Mouse (Mus musculus): ENCODE measurements around the gene Mroh7.
"Not testable (repeated sequence)": the region's sequence is repeated elsewhere in the genome, so short reads cannot be mapped to it uniquely, and the experiment has no call there.

Mroh7 gene

GRCm38 (mm10) chr4:106730814-106731213 is at the start of gene Mroh7:
TSS of gene Mroh7 (minus strand) at chr4:106730925.
- DNase-seq = no peak

GRCm38 (mm10) chr4:106780045-106780444 is 49.3 kb upstream of the Mroh7 start:
- no peak for DNase-seq

DNA sequence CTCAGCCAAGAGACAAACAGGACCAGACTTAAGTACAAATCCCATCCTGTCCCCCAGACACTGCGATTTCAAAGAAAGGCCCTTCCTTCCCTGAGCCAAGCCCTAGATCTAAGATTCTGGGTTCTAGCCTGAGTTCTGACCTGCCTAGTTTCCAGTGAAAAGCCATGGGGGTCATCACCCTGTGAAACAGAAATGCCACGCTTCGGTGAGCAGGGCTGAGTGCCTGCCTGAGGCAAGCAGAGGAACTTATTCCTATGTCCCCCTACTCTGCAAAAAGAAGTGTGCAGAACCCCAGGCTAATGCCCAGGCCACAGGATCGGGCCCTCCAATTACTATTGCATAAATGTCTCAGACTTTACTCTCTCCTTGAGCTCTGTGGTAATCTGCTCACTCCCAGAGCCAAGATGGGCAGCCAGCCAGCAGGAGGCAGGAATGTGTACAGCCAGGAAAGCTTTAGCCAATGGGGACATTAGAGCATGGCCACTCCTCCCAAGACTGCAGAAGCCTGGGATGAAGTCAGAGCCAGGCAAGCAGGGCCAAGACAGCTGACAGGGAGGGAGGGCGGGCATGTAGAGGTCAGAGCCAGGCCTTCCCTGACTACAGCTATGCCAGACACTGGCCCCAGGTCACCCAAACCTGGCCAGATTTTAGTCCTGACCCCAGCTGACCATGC is 47.5 kb upstream of the Mroh7 start:
- peak; percentile 94 to 97 for DNase-seq

GRCm38 (mm10) chr4:106776998-106777397 is 46.3 kb upstream of the Mroh7 start:
- DNase-seq = no peak

- DNase-seq = not testable (repeated sequence)
Observed at GRCm38 (mm10) chr4:106775767-106776166, 45.0 kb upstream of the Mroh7 start.

- no peak for DNase-seq
Observed at GRCm38 (mm10) chr4:106772558-106772957, 41.8 kb upstream of the Mroh7 start.

GRCm38 (mm10) chr4:106769306-106769705 is 38.6 kb upstream of the Mroh7 start:
- DNase-seq = no peak

DNA sequence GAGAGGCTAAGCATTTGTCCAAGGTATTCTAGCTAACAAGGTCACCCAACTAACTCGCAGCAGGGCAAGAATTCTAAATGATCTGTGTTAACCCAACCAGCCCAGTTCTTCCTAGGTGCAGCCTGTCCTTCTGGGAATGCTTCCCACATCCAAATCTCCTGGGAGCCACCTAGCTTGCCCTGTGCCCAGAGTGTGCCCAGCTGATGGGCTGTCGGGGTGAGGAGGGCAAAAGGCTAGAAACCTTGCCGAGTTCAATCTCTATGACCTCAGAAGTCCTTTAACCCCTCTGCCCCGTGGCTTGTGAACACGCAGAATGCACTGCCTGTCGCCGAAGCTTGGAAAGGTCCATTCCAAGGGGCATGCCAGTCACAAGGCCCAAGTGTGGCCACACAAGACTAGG is 33.4 kb upstream of the Mroh7 start:
- no peak for DNase-seq

GRCm38 (mm10) chr4:106751726-106752125 is 21.0 kb upstream of the Mroh7 start:
- no peak for DNase-seq

DNA sequence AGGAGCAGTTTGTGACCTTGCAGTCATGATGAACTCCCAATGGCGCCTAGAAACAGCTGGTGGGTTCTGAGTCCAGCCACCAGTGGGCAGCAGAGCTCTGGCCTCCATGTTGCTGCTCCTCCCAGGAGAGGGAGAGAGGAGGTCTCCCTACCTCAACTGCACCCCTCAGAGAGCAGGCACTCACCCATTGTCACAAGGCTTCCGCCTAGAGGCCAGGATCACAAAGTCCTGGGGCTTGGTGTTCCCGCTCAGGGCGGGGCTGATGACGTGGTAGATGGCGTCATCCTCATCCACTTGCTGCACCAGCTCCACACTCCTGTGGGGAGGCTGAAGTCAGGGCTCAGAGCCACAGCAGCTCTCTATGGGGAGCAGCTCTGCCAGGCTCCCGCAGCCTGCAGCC is 19.0 kb upstream of the Mroh7 start:
- peak; percentile 77 to 82 for DNase-seq

- no peak for DNase-seq
Observed at GRCm38 (mm10) chr4:106747001-106747580, 16.4 kb upstream of the Mroh7 start.

DNA sequence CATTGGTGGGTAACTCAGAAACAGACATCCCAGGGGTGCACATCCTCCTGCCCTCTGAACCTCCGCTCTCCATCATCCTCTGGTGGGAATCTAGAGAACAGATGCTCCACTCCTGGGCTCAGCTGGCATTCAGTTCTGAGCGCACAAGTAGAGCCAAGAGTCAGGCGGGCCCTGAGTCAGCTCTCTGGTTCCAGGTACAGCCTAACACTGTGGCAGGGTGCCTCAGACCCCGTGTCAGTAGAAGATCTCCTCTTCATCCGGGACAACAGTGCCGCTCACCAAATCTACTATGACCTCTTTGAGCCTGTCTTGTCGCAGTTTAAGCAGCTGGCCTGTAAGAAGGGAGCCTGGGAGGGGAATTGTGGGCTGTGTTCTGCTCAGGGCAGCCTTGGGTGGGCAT is 15.1 kb upstream of the Mroh7 start:
- no peak for DNase-seq

GRCm38 (mm10) chr4:106737904-106738303 is 7.2 kb upstream of the Mroh7 start:
- DNase-seq = no peak

DNA sequence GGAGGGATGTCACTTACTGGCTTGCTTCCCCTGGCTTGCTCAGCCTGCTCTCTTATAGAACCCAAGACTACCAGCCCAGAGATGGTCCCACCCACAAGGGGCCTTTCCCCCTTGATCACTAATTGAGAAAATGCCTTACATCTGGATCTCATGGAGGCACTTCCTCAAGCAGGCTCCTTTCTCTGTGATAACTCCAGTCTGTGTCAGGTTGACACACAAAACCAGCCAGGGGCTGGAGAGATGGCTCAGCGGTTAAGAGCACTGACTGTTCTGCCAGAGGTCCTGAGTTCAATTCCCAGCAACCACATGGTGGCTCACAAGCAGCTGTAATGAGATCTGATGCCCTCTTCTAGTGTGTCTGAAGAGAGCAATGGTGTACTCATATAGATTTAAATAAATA is 6.2 kb upstream of the Mroh7 start:
- DNase-seq = not testable (repeated sequence)

DNA sequence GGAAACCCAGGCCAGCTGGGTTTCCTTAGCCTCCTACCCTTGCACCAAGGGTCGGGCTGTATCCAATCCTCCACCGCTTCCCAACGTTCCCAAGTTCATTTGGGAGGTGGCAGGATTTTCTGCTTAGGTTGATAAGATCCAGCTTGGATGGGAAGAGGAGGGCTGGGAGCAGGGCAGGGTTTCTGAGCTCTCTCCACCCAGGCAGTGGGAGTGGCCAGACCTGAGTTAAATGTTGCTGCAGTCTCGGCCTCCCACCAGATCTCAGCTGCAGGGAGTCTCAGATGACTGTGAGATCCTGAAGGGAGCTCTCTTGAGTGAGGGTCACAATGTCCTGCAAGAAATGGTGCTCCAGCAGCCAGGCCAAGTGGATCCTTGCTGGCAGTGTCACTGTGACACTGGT is 2.9 kb upstream of the Mroh7 start, which contains the start of gene Fam151a:
Gene Fam151a (plus strand): TSS at position 254 of the 400 bp plus-strand sequence.
- DNase-seq = no peak

DNA sequence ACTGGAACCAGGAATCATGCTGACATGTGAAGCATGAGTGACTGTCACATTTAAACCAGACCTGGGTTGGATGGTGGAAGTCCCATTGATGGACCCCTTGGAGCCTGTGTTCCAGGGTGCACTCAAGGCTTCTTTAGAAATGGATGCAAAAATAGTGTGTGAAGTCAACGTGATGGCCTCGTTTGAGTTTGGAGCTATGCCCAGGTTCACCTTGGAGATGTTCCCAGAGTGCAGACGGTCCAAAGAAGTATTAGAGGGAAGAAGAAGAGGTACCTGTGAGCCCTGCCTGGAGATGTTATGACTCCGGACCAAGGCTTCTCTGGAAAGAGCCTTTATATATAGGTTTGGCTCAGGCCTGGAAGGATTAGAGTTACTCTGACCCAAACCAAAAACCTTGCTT is 10.1 kb downstream of the Mroh7 start:
- no peak for DNase-seq

- no peak for DNase-seq
Observed at GRCm38 (mm10) chr4:106713622-106714021, 17.1 kb downstream of the Mroh7 start.

DNA sequence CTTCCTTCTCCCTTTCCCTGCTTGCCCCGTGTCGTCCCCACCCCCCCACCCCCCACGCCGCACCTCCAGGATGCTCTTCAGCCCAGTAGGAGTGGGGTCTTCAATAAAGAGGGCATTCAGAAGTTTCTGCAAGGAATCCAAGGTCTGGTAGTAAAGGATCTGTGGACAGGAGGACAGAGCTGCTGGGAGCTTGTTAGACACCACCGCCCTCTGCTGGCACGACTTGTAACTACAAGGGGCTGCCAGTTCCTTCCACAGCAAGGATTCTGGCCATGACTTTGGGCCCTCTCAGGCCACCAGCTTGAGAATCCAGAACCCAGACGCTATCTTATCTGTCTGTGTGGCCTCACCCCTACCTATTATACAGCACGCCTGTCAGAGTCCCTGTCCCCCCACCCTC is 22.3 kb downstream of the Mroh7 start:
- DNase-seq = peak; percentile 69 to 82

DNA sequence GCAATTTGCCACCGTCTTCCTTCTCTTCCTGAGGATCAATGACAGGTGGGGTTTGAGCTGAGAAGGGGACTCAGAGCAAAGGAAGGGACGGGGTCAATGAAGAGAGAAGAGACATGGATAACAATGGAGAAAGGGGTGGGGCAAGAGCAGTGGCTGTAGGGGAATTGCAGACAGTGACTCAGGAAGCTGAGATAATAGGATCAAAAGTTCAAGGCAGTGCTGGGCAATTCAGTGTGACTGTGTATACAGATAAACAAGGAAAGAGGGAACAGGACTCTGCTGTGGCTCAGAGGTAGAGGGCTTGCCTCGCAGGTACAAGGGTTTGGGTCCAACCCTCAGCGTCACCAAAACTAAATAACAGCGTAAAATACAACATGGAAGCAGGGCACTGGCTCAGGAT is 22.8 kb downstream of the Mroh7 start:
- no peak for DNase-seq

GRCm38 (mm10) chr4:106705096-106705665 is 25.5 kb downstream of the Mroh7 start:
- no peak for DNase-seq

- DNase-seq = no peak
Observed at GRCm38 (mm10) chr4:106704416-106704815, 26.3 kb downstream of the Mroh7 start.

DNA sequence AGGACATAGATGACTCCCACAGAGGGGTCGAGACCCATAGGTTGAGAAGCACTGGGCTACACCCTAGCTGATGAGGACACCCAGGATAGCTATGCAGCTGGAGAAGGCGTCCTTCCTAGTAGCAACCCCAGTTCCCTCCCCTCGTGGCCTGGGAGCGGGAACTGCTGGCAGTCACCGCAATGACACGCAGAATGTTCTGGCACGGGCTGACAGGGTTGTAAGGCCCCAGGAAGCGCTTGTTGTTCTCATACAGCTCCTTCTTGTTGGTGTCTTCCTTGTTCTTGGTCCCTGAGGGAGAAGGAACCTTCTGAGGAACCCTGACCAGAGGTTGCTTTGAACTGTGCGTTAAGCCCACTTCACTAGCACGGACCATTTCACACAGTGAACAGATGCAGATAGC is 26.8 kb downstream of the Mroh7 start:
- no peak for DNase-seq

DNA sequence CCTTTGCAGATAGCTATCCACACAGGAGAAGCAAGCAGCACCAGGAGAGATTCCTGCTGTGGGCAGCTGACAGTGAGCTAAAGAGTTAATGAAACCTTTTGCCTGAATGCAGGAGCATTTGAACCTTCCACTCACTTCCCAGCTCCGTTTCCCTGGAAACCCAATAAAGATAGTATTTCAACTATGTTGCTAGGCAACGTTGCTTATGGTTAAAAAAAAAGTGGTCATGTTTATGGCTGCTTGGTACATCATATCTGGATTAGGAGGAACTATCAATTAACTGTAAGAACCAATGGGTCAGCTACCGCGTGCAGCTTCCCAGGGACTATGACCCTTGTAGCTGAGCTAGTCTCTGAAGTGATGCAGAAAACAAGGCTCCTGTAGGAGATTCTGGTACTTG is 29.9 kb downstream of the Mroh7 start:
- DNase-seq = no peak

- DNase-seq = peak in 1 of 2 experiments; percentile 17
Observed at GRCm38 (mm10) chr4:106699989-106700388, 30.7 kb downstream of the Mroh7 start.

Measured in lung, postnatal 4 days (tissue).